Mouse (Mus musculus): ENCODE results near the gene Ttc27. TPM values are rescaled to one million over a fixed set of nuclear protein-coding genes. Genes with fewer than 3 reads are reported as not detected.
"Not testable (repeated sequence)": the region's sequence is repeated elsewhere in the genome, so short reads cannot be mapped to it uniquely, and the experiment has no call there.

Gene Ttc27
- polyA plus RNA-seq, 1 experiment from 2014 or later: 18.5 TPM

GRCm38 (mm10) chr17:74701661-74702060 is 15.9 kb upstream of the Ttc27 start:
- H3K4me2 ChIP-seq; ATAC-seq (replicated peaks; ENCODE audit: insufficient number of reproducible peaks, low FRiP score, low TSS enrichment); H3K9me3 ChIP-seq (replicated peaks; ENCODE audit: control insufficient read depth, low read length); H3K4me1 ChIP-seq (ENCODE audit: control insufficient read depth, insufficient read depth, low read length); H3K9ac ChIP-seq (ENCODE audit: low read depth, low read length); H3K4me3 ChIP-seq (ENCODE audit: low read depth, low read length); H3K27me3 ChIP-seq (ENCODE audit: control insufficient read depth, insufficient read depth, low read length); H3K27ac ChIP-seq (ENCODE audit: low read depth, low read length): not testable (repeated sequence)
- WGBS (ENCODE audit: insufficient replicate concordance): 90% methylated on average over 2 of the region's 2 CpGs
- peaks cover 25% of the 10 kb centered on the region for H3K36me3 ChIP-seq (ENCODE audit: control insufficient read depth, insufficient read depth, low read length)

DNA sequence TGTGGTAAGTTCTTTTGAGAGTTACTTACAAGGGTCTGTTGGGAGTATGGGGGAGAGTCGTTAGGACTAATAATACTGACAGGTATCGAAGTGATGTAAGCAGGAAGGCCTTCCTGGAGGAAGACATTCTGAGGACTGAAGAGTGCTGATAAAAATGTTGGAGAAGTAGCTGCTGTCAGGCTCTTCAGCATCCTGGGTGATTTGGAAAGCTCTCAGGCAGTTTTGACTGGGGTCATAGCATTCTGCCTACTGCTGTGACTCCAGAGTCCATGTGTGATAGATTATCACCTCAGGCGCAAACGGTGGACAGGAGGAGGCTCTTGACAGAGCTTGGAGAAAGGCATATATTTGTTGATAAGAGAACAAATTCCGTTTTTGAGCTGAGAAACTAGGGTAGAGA is 12.1 kb upstream of the Ttc27 start:
- H3K36me3 ChIP-seq (ENCODE audit: control insufficient read depth, insufficient read depth, low read length): peaks cover 11% of the 10 kb centered on the region
- H3K4me1 ChIP-seq (ENCODE audit: control insufficient read depth, insufficient read depth, low read length): no peaks in the 10 kb centered on the region
- no peak overlapping the region for H3K4me3 ChIP-seq (ENCODE audit: low read depth, low read length)
- no peak overlapping the region for H3K27ac ChIP-seq (ENCODE audit: low read depth, low read length)
- 71% methylated on average over 5 of the region's 5 CpGs for WGBS (ENCODE audit: insufficient replicate concordance)
- no peak for ATAC-seq (replicated peaks; ENCODE audit: insufficient number of reproducible peaks, low FRiP score, low TSS enrichment)
- no peaks in the 10 kb centered on the region for H3K9me3 ChIP-seq (replicated peaks; ENCODE audit: control insufficient read depth, low read length)
- H3K4me2 ChIP-seq: no peak overlapping the region
- no peaks in the 10 kb centered on the region for H3K27me3 ChIP-seq (ENCODE audit: control insufficient read depth, insufficient read depth, low read length)
- H3K9ac ChIP-seq (ENCODE audit: low read depth, low read length): no peak overlapping the region

- peaks cover 6% of the 10 kb centered on the region; the same call in 1 of the 2 replicates for H3K36me3 ChIP-seq (ENCODE audit: control insufficient read depth, insufficient read depth, low read length)
- H3K4me2 ChIP-seq: no peak overlapping the region
- ATAC-seq (replicated peaks; ENCODE audit: insufficient number of reproducible peaks, low FRiP score, low TSS enrichment): no peak
- H3K9me3 ChIP-seq (replicated peaks; ENCODE audit: control insufficient read depth, low read length): no peaks in the 10 kb centered on the region
- no peaks in the 10 kb centered on the region for H3K4me1 ChIP-seq (ENCODE audit: control insufficient read depth, insufficient read depth, low read length)
- H3K4me3 ChIP-seq (ENCODE audit: low read depth, low read length): no peak overlapping the region
- no peaks in the 10 kb centered on the region for H3K27me3 ChIP-seq (ENCODE audit: control insufficient read depth, insufficient read depth, low read length)
- no peak overlapping the region for H3K27ac ChIP-seq (ENCODE audit: low read depth, low read length)
- H3K9ac ChIP-seq (ENCODE audit: low read depth, low read length): no peak overlapping the region
Measured at GRCm38 (mm10) chr17:74706593-74706992, 10.9 kb upstream of the Ttc27 start.

DNA sequence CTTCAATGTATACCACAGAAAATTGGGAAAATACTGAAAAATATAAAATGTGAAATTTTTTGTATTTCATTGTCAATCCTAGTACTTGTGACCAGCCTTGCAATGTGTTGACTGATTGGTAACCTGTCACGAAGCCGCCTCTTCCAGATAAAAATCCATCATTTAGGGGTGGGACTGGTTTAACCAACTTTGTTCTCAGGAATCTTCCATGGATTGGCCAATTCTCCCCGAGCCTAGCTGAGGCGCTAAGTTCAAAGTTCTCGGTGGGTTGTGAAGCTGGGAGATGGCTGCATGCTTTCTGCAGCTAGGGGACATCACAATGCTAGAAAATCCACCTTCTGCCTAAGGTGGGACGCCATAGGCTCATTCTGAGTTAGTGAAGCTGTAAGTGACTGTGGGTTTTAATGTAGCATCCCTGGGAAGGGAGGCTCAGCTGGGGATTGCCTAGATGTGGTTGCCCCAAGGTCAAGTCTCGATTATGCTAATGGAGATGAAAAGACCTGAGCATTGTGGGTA is 9.8 kb upstream of the Ttc27 start:
- H3K9ac ChIP-seq (ENCODE audit: low read depth, low read length): no peak overlapping the region
- no peaks in the 10 kb centered on the region for H3K27me3 ChIP-seq (ENCODE audit: control insufficient read depth, insufficient read depth, low read length)
- H3K4me2 ChIP-seq: no peak overlapping the region
- H3K4me1 ChIP-seq (ENCODE audit: control insufficient read depth, insufficient read depth, low read length): no peaks in the 10 kb centered on the region
- H3K9me3 ChIP-seq (replicated peaks; ENCODE audit: control insufficient read depth, low read length): no peaks in the 10 kb centered on the region
- WGBS (ENCODE audit: insufficient replicate concordance): 84% methylated on average over 7 of the region's 7 CpGs
- no peak overlapping the region for H3K27ac ChIP-seq (ENCODE audit: low read depth, low read length)
- no peak for ATAC-seq (replicated peaks; ENCODE audit: insufficient number of reproducible peaks, low FRiP score, low TSS enrichment)
- no peak overlapping the region for H3K4me3 ChIP-seq (ENCODE audit: low read depth, low read length)
- H3K36me3 ChIP-seq (ENCODE audit: control insufficient read depth, insufficient read depth, low read length): peaks cover 3% of the 10 kb centered on the region; the same call in 1 of the 2 replicates

DNA sequence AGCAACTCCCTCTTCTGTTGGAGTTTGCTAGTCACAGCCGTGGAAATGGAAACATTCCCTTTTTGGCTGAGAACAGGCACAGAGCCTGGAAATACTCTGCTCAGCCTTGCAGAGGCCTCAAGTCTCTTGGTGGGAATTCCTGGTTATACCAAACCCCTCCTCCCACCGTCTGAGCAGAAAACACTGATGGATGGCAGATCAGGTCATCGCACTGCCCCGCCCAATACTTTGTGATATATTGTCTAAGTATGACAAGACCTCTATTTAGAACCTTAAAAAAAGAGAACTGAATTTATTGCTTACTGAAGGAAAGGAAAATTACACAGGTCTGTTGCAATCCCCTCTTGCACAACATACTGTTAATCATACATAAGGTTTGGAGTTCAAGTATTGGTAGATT is 6.8 kb upstream of the Ttc27 start:
- no peak for ATAC-seq (replicated peaks; ENCODE audit: insufficient number of reproducible peaks, low FRiP score, low TSS enrichment)
- Histone ChIP-seq H3K4me1 (ENCODE audit: control insufficient read depth, insufficient read depth, low read length) (no peaks in the 10 kb centered on the region), H3K27me3 (ENCODE audit: control insufficient read depth, insufficient read depth, low read length) (no peaks in the 10 kb centered on the region), H3K9ac (ENCODE audit: low read depth, low read length) (no peak overlapping the region), H3K4me3 (ENCODE audit: low read depth, low read length) (no peak overlapping the region), H3K27ac (ENCODE audit: low read depth, low read length) (no peak overlapping the region), H3K9me3 (replicated peaks; ENCODE audit: control insufficient read depth, low read length) (no peaks in the 10 kb centered on the region), H3K4me2 (no peak overlapping the region), H3K36me3 (ENCODE audit: control insufficient read depth, insufficient read depth, low read length) (no peaks in the 10 kb centered on the region)
- 68% methylated on average over 4 of the region's 4 CpGs for WGBS (ENCODE audit: insufficient replicate concordance)

GRCm38 (mm10) chr17:74711627-74712026 is 5.9 kb upstream of the Ttc27 start:
- Histone ChIP-seq H3K4me2 (no peak overlapping the region), H3K27ac (ENCODE audit: low read depth, low read length) (no peak overlapping the region), H3K27me3 (ENCODE audit: control insufficient read depth, insufficient read depth, low read length) (no peaks in the 10 kb centered on the region), H3K9ac (ENCODE audit: low read depth, low read length) (no peak overlapping the region), H3K4me1 (ENCODE audit: control insufficient read depth, insufficient read depth, low read length) (no peaks in the 10 kb centered on the region), H3K4me3 (ENCODE audit: low read depth, low read length) (no peak overlapping the region), H3K36me3 (ENCODE audit: control insufficient read depth, insufficient read depth, low read length) (no peaks in the 10 kb centered on the region), H3K9me3 (replicated peaks; ENCODE audit: control insufficient read depth, low read length) (no peaks in the 10 kb centered on the region)
- no peak for ATAC-seq (replicated peaks; ENCODE audit: insufficient number of reproducible peaks, low FRiP score, low TSS enrichment)
- 77% methylated on average over 8 of the region's 8 CpGs for WGBS (ENCODE audit: insufficient replicate concordance)

- Histone ChIP-seq H3K27me3 (ENCODE audit: control insufficient read depth, insufficient read depth, low read length) (no peaks in the 10 kb centered on the region), H3K4me3 (ENCODE audit: low read depth, low read length) (no peak overlapping the region), H3K9ac (ENCODE audit: low read depth, low read length) (no peak overlapping the region), H3K9me3 (replicated peaks; ENCODE audit: control insufficient read depth, low read length) (no peaks in the 10 kb centered on the region), H3K27ac (ENCODE audit: low read depth, low read length) (no peak overlapping the region), H3K4me2 (no peak overlapping the region), H3K4me1 (ENCODE audit: control insufficient read depth, insufficient read depth, low read length) (no peaks in the 10 kb centered on the region), H3K36me3 (ENCODE audit: control insufficient read depth, insufficient read depth, low read length) (no peaks in the 10 kb centered on the region)
- WGBS (ENCODE audit: insufficient replicate concordance): 60% methylated on average over 3 of the region's 3 CpGs
- no peak for ATAC-seq (replicated peaks; ENCODE audit: insufficient number of reproducible peaks, low FRiP score, low TSS enrichment)
Measured at GRCm38 (mm10) chr17:74715128-74715527, 2.4 kb upstream of the Ttc27 start.

GRCm38 (mm10) chr17:74715724-74716123 is 1.8 kb upstream of the Ttc27 start:
- no peaks in the 10 kb centered on the region for H3K9me3 ChIP-seq (replicated peaks; ENCODE audit: control insufficient read depth, low read length)
- no peak overlapping the region for H3K9ac ChIP-seq (ENCODE audit: low read depth, low read length)
- H3K36me3 ChIP-seq (ENCODE audit: control insufficient read depth, insufficient read depth, low read length): no peaks in the 10 kb centered on the region
- ATAC-seq (replicated peaks; ENCODE audit: insufficient number of reproducible peaks, low FRiP score, low TSS enrichment): no peak
- H3K4me1 ChIP-seq (ENCODE audit: control insufficient read depth, insufficient read depth, low read length): no peaks in the 10 kb centered on the region
- H3K4me2 ChIP-seq: no peak overlapping the region
- no peak overlapping the region for H3K27ac ChIP-seq (ENCODE audit: low read depth, low read length)
- no peak overlapping the region for H3K4me3 ChIP-seq (ENCODE audit: low read depth, low read length)
- 44% methylated on average over 1 of the region's 1 CpGs for WGBS (ENCODE audit: insufficient replicate concordance)
- H3K27me3 ChIP-seq (ENCODE audit: control insufficient read depth, insufficient read depth, low read length): no peaks in the 10 kb centered on the region

- Histone ChIP-seq H3K4me3 (ENCODE audit: low read depth, low read length) (peak overlapping the region; percentile 91; the same call in 1 of the 2 replicates), H3K9ac (ENCODE audit: low read depth, low read length) (no peak overlapping the region), H3K27ac (ENCODE audit: low read depth, low read length) (0 out of 2 replicates have a peak overlapping the region, but pooled peaks have one; percentile 50), H3K4me1 (ENCODE audit: control insufficient read depth, insufficient read depth, low read length) (no peaks in the 10 kb centered on the region), H3K36me3 (ENCODE audit: control insufficient read depth, insufficient read depth, low read length) (no peaks in the 10 kb centered on the region), H3K9me3 (replicated peaks; ENCODE audit: control insufficient read depth, low read length) (no peaks in the 10 kb centered on the region), H3K27me3 (ENCODE audit: control insufficient read depth, insufficient read depth, low read length) (no peaks in the 10 kb centered on the region), H3K4me2 (peak overlapping the region; percentile 89)
- 43% methylated on average over 3 of the region's 3 CpGs for WGBS (ENCODE audit: insufficient replicate concordance)
- no peak for ATAC-seq (replicated peaks; ENCODE audit: insufficient number of reproducible peaks, low FRiP score, low TSS enrichment)
Measured at GRCm38 (mm10) chr17:74716643-74717042, 889 bp upstream of the Ttc27 start.

Measured in heart, embryonic 11.5 days (tissue).